Mouse (Mus musculus): ENCODE measurements around the gene Clpb. TPM values are rescaled to one million over a fixed set of nuclear protein-coding genes. Genes with fewer than 3 reads are reported as not detected.
"Not testable (repeated sequence)": the region's sequence is repeated elsewhere in the genome, so short reads cannot be mapped to it uniquely, and the experiment has no call there.

Clpb gene
- polyA plus RNA-seq (2015; fragmentation: Nextera tagmentation; extraction: Ambion mirVana) = 23.2 and 23.9 TPM in 2 replicates

GRCm38 (mm10) chr7:101663514-101664159, at the start of gene Clpb:
Gene Clpb (plus strand): TSS chr7:101663633.
- Histone ChIP-seq H3K4me3 (replicated peaks) (peak within 1 kb of the TSS; percentile 67), H3K36me3 (replicated peaks) (no peaks in the 10 kb centered on the region), H3K4me1 (replicated peaks) (peaks cover 22% of the 10 kb centered on the region), H3K27ac (replicated peaks) (peak within 1 kb of the TSS; percentile 64; the same call in 1 of the 2 replicates), H3K27me3 (0 out of 2 replicates have a peak, but pooled peaks cover 3% of the 10 kb centered on the region), H3K9me3 (replicated peaks) (no peaks in the 10 kb centered on the region), H3K4me2 (peak within 1 kb of the TSS; percentile 68), H3K9ac (peak within 1 kb of the TSS; percentile 56)
- WGBS (ENCODE audit: insufficient replicate concordance) = under 1% methylated on average over 49 of the region's 49 CpGs
- ATAC-seq (ENCODE audit: insufficient read depth) = peak; percentile 97

GRCm38 (mm10) chr7:101615406-101615805, 48.0 kb upstream of the Clpb start:
- 62% methylated on average over 7 of the region's 7 CpGs for WGBS (ENCODE audit: insufficient replicate concordance)

GRCm38 (mm10) chr7:101616136-101616835, 47.1 kb upstream of the Clpb start:
- H3K9ac ChIP-seq = no peak overlapping the region
- H3K27ac ChIP-seq (replicated peaks) = no peak overlapping the region
- 55% methylated on average over 6 of the region's 6 CpGs for WGBS (ENCODE audit: insufficient replicate concordance)
- H3K36me3 ChIP-seq (replicated peaks) = no peaks in the 10 kb centered on the region
- H3K4me3 ChIP-seq (replicated peaks) = no peak overlapping the region
- H3K27me3 ChIP-seq = no peaks in the 10 kb centered on the region
- H3K4me1 ChIP-seq (replicated peaks) = 0 out of 2 replicates have a peak, but pooled peaks cover 4% of the 10 kb centered on the region
- peak; percentile 77 for ATAC-seq (ENCODE audit: insufficient read depth)
- H3K9me3 ChIP-seq (replicated peaks) = no peaks in the 10 kb centered on the region
- no peak overlapping the region for H3K4me2 ChIP-seq

More at GRCm38 (mm10) chr7:101615406-101615805, 48.0 kb upstream of the Clpb start:
- no peak for ATAC-seq (ENCODE audit: insufficient read depth)
- Histone ChIP-seq H3K4me3 (replicated peaks) (no peak overlapping the region), H3K4me2 (no peak overlapping the region), H3K27ac (replicated peaks) (no peak overlapping the region), H3K9me3 (replicated peaks) (no peaks in the 10 kb centered on the region), H3K4me1 (replicated peaks) (0 out of 2 replicates have a peak, but pooled peaks cover 4% of the 10 kb centered on the region), H3K36me3 (replicated peaks) (no peaks in the 10 kb centered on the region), H3K9ac (no peak overlapping the region), H3K27me3 (no peaks in the 10 kb centered on the region)

- ATAC-seq (ENCODE audit: insufficient read depth) = no peak
- 56% methylated on average over 10 of the region's 10 CpGs for WGBS (ENCODE audit: insufficient replicate concordance)
- Histone ChIP-seq H3K4me1 (replicated peaks) (0 out of 2 replicates have a peak, but pooled peaks cover 4% of the 10 kb centered on the region), H3K27me3 (no peaks in the 10 kb centered on the region), H3K9ac (no peak overlapping the region), H3K36me3 (replicated peaks) (no peaks in the 10 kb centered on the region), H3K4me2 (no peak overlapping the region), H3K9me3 (replicated peaks) (no peaks in the 10 kb centered on the region), H3K4me3 (replicated peaks) (no peak overlapping the region), H3K27ac (replicated peaks) (no peak overlapping the region)
These were observed 45.8 kb upstream of the Clpb start for GRCm38 (mm10) chr7:101617438-101618165.

- ATAC-seq (ENCODE audit: insufficient read depth) = no peak
- peaks cover 5% of the 10 kb centered on the region; the same call in 1 of the 2 replicates for H3K27me3 ChIP-seq
- 49% methylated on average over 7 of the region's 7 CpGs for WGBS (ENCODE audit: insufficient replicate concordance)
These were observed 45.2 kb upstream of the Clpb start for GRCm38 (mm10) chr7:101618273-101618672.

GRCm38 (mm10) chr7:101620373-101620772, 43.1 kb upstream of the Clpb start:
- Histone ChIP-seq H3K4me2 (no peak overlapping the region), H3K4me3 (replicated peaks) (no peak overlapping the region), H3K9ac (no peak overlapping the region), H3K27ac (replicated peaks) (no peak overlapping the region), H3K27me3 (peaks cover 12% of the 10 kb centered on the region; the same call in 1 of the 2 replicates), H3K4me1 (replicated peaks) (0 out of 2 replicates have a peak, but pooled peaks cover under 1% of the 10 kb centered on the region), H3K36me3 (replicated peaks) (no peaks in the 10 kb centered on the region), H3K9me3 (replicated peaks) (no peaks in the 10 kb centered on the region)
- 26% methylated on average over 4 of the region's 4 CpGs for WGBS (ENCODE audit: insufficient replicate concordance)
- no peak for ATAC-seq (ENCODE audit: insufficient read depth)

More at GRCm38 (mm10) chr7:101618273-101618672, 45.2 kb upstream of the Clpb start:
- 0 out of 2 replicates have a peak, but pooled peaks cover 4% of the 10 kb centered on the region for H3K4me1 ChIP-seq (replicated peaks)
- H3K4me3 ChIP-seq (replicated peaks) = no peak overlapping the region
- H3K27ac ChIP-seq (replicated peaks) = no peak overlapping the region
- H3K9me3 ChIP-seq (replicated peaks) = no peaks in the 10 kb centered on the region
- H3K9ac ChIP-seq = no peak overlapping the region
- H3K36me3 ChIP-seq (replicated peaks) = no peaks in the 10 kb centered on the region
- no peak overlapping the region for H3K4me2 ChIP-seq

- not testable (repeated sequence) for H3K9me3 ChIP-seq (replicated peaks); H3K27ac ChIP-seq (replicated peaks); H3K4me1 ChIP-seq (replicated peaks); H3K4me3 ChIP-seq (replicated peaks); H3K9ac ChIP-seq; H3K36me3 ChIP-seq (replicated peaks); ATAC-seq (ENCODE audit: insufficient read depth); H3K4me2 ChIP-seq
- peaks cover 12% of the 10 kb centered on the region; the same call in 1 of the 2 replicates for H3K27me3 ChIP-seq
- WGBS (ENCODE audit: insufficient replicate concordance) = 55% methylated on average over 4 of the region's 4 CpGs
These were observed 41.6 kb upstream of the Clpb start for GRCm38 (mm10) chr7:101621861-101622260.

- Histone ChIP-seq H3K9me3 (replicated peaks) (no peaks in the 10 kb centered on the region), H3K4me1 (replicated peaks) (no peaks in the 10 kb centered on the region), H3K9ac (no peak overlapping the region), H3K4me2 (no peak overlapping the region), H3K4me3 (replicated peaks) (no peak overlapping the region), H3K36me3 (replicated peaks) (no peaks in the 10 kb centered on the region), H3K27ac (replicated peaks) (no peak overlapping the region), H3K27me3 (peaks cover 12% of the 10 kb centered on the region; the same call in 1 of the 2 replicates)
- WGBS (ENCODE audit: insufficient replicate concordance) = 39% methylated on average over 6 of the region's 6 CpGs
- no peak for ATAC-seq (ENCODE audit: insufficient read depth)
These were observed 39.1 kb upstream of the Clpb start for GRCm38 (mm10) chr7:101624283-101624682.

GRCm38 (mm10) chr7:101627166-101627565, 36.3 kb upstream of the Clpb start:
- WGBS (ENCODE audit: insufficient replicate concordance) = 58% methylated on average over 7 of the region's 7 CpGs
- not testable (repeated sequence) for H3K4me2 ChIP-seq; H3K36me3 ChIP-seq (replicated peaks); H3K9ac ChIP-seq; H3K4me1 ChIP-seq (replicated peaks); ATAC-seq (ENCODE audit: insufficient read depth); H3K27ac ChIP-seq (replicated peaks); H3K9me3 ChIP-seq (replicated peaks); H3K4me3 ChIP-seq (replicated peaks)
- H3K27me3 ChIP-seq = peaks cover 12% of the 10 kb centered on the region; the same call in 1 of the 2 replicates

- H3K9ac ChIP-seq = no peak overlapping the region
- H3K27me3 ChIP-seq = 0 out of 2 replicates have a peak, but pooled peaks cover 7% of the 10 kb centered on the region
- no peak overlapping the region for H3K4me3 ChIP-seq (replicated peaks)
- 21% methylated on average over 2 of the region's 2 CpGs for WGBS (ENCODE audit: insufficient replicate concordance)
- H3K4me2 ChIP-seq = no peak overlapping the region
- H3K9me3 ChIP-seq (replicated peaks) = no peaks in the 10 kb centered on the region
- no peaks in the 10 kb centered on the region for H3K36me3 ChIP-seq (replicated peaks)
- no peaks in the 10 kb centered on the region for H3K4me1 ChIP-seq (replicated peaks)
- ATAC-seq (ENCODE audit: insufficient read depth) = no peak
- no peak overlapping the region for H3K27ac ChIP-seq (replicated peaks)
These were observed 35.0 kb upstream of the Clpb start for GRCm38 (mm10) chr7:101628481-101628880.
